Mouse (Mus musculus) cortical plate, adult 2 months (tissue): ENCODE measurements at regions not wholly inside any gene's neighbourhood (a gene's known extent, or its start where the extent isn't known, plus 50 kb on each side); places are given as distances from the start of the nearest gene placed in this dataset.
"Not testable (repeated sequence)": the region's sequence is repeated elsewhere in the genome, so short reads cannot be mapped to it uniquely, and the experiment has no call there.

Experiments used
- H3K27ac ChIP-seq: fragments of 200-500 bp; 2 replicates; pipeline ENCODE4 v1.5.1; 2012; ENCODE audit warnings: low read length, control low read depth, inconsistent platforms; ENCODE audit not compliant: insufficient read depth
- H3K4me1 ChIP-seq: fragments of 200-500 bp; 2 replicates; pipeline ENCODE4 v1.6.1; 2011; ENCODE audit warnings: low read length; ENCODE audit not compliant: control insufficient read depth, insufficient read depth
- H3K4me3 ChIP-seq: fragments of 200-500 bp; 2 replicates; pipeline ENCODE4 v1.5.1; 2011; ENCODE audit warnings: mild to moderate bottlenecking, low read length, control low read depth; ENCODE audit not compliant: insufficient read depth
- CTCF ChIP-seq: fragments of 200-500 bp; IDR thresholded peaks from 2 replicates; pipeline ENCODE4 v1.5.1; 2011; ENCODE audit warnings: mild to moderate bottlenecking, control low read depth, low read length; ENCODE audit not compliant: insufficient read depth; ENCODE audit errors: extremely low read depth
- POLR2A ChIP-seq: fragments of 200-500 bp; IDR thresholded peaks from 2 replicates; pipeline ENCODE4 v1.6.1; 2011; ENCODE audit warnings: mild to moderate bottlenecking, low read length, control low read depth; ENCODE audit not compliant: insufficient read depth; ENCODE audit errors: extremely low read depth

- Histone ChIP-seq H3K27ac (no peak overlapping the region), H3K4me3 (no peak overlapping the region), H3K4me1 (no peaks in the 10 kb centered on the region)
- TF ChIP-seq CTCF: no peak
- no peak for TF ChIP-seq POLR2A
These were observed 181.4 kb downstream of the Teddm3 start for GRCm38 (mm10) chr16:20972442-20972841.

- TF ChIP-seq CTCF: no peak
- TF ChIP-seq POLR2A: no peak
- Histone ChIP-seq H3K4me1 (no peaks in the 10 kb centered on the region), H3K4me3 (no peak overlapping the region), H3K27ac (no peak overlapping the region)
These were observed 194.9 kb downstream of the Teddm3 start for GRCm38 (mm10) chr16:20958905-20959304.

GRCm38 (mm10) chr16:20936722-20937121 is 202.4 kb upstream of the Thpo start:
- H3K4me3 ChIP-seq: no peak overlapping the region
- no peak overlapping the region for H3K27ac ChIP-seq
- TF ChIP-seq CTCF (no peak), POLR2A (no peak)
- no peaks in the 10 kb centered on the region for H3K4me1 ChIP-seq

GRCm38 (mm10) chr16:20934846-20935245 is 200.5 kb upstream of the Thpo start:
- not testable (repeated sequence) for H3K4me3 ChIP-seq, H3K4me1 ChIP-seq, H3K27ac ChIP-seq

- not testable (repeated sequence) for H3K4me3 ChIP-seq, H3K4me1 ChIP-seq
These were observed 195.7 kb upstream of the Thpo start for GRCm38 (mm10) chr16:20930003-20930402.

GRCm38 (mm10) chr16:20925776-20926175 is 191.5 kb upstream of the Thpo start:
- not testable (repeated sequence) for H3K4me1 ChIP-seq, H3K27ac ChIP-seq, H3K4me3 ChIP-seq

More at GRCm38 (mm10) chr16:20930003-20930402, 195.7 kb upstream of the Thpo start:
- not testable (repeated sequence) for H3K27ac ChIP-seq

- H3K4me1 ChIP-seq, H3K27ac ChIP-seq, H3K4me3 ChIP-seq: not testable (repeated sequence)
These were observed 176.6 kb upstream of the Thpo start for GRCm38 (mm10) chr16:20910864-20911263.

GRCm38 (mm10) chr16:20908467-20909351 is 174.4 kb upstream of the Thpo start:
- not testable (repeated sequence) for H3K4me1 ChIP-seq, H3K27ac ChIP-seq, H3K4me3 ChIP-seq

- Histone ChIP-seq H3K27ac (no peak overlapping the region), H3K4me1 (peaks cover 1% of the 10 kb centered on the region; the same call in 1 of the 2 replicates), H3K4me3 (no peak overlapping the region)
- TF ChIP-seq POLR2A (no peak), CTCF (peak; percentile 24; the same call in 1 of the 2 replicates)
These were observed 161.4 kb upstream of the Thpo start for GRCm38 (mm10) chr16:20895734-20896133.

GRCm38 (mm10) chr16:20871726-20872125 is 137.4 kb upstream of the Thpo start:
- TF ChIP-seq CTCF (no peak), POLR2A (no peak)
- Histone ChIP-seq H3K27ac (no peak overlapping the region), H3K4me3 (no peak overlapping the region), H3K4me1 (no peaks in the 10 kb centered on the region)

GRCm38 (mm10) chr16:20866771-20867170 is 132.5 kb upstream of the Thpo start:
- TF ChIP-seq POLR2A (no peak), CTCF (no peak)
- Histone ChIP-seq H3K4me3 (no peak overlapping the region), H3K4me1 (no peaks in the 10 kb centered on the region), H3K27ac (no peak overlapping the region)
